Comparison of ENCODE assay signal across 22 mouse cellular contexts in genomic region chr11:37041259-37041658, GRCm38 (mm10).
"Had no signal": no experiment of that assay in that cellular context is flagged by ENCODE, and none has a peak within 500 bp of the region (broad histone marks: within the 10 kb centered on the region; RNA-seq: fewer than 3 reads in every experiment).

No protein-coding gene starts in this region.

- H3K4me3 ChIP-seq: heart, adult 2 months; heart, embryonic 13.5 days; heart, embryonic 15.5 days; hindbrain, embryonic 13.5 days; hindbrain, embryonic 15.5 days; layer of hippocampus, adult 2 months; left cerebral cortex, adult 2 months; limb, embryonic 12.5 days had no signal

- DNase-seq: forebrain, postnatal 0 days; gastrocnemius, postnatal 14 days; gastrocnemius, postnatal 36 days; heart, adult 11 months; heart, adult 2 months; heart, postnatal 14 days; heart, postnatal 36 days; kidney, adult 18-20 months; kidney, adult 8-10 months; kidney, postnatal 10 days; kidney, postnatal 25 days; liver had no signal

- H3K9ac ChIP-seq: forebrain, postnatal 0 days; heart, embryonic 13.5 days; heart, embryonic 15.5 days; hindbrain, embryonic 13.5 days; hindbrain, embryonic 15.5 days; limb, embryonic 12.5 days had no signal

- H3K27ac ChIP-seq: heart, adult 2 months; heart, embryonic 13.5 days; heart, embryonic 15.5 days; hindbrain, embryonic 13.5 days; hindbrain, embryonic 15.5 days; hindbrain, postnatal 0 days; layer of hippocampus, adult 2 months; left cerebral cortex, adult 2 months; limb, embryonic 12.5 days had no signal

- H3K27me3 ChIP-seq: heart, embryonic 13.5 days; heart, embryonic 15.5 days; hindbrain, embryonic 13.5 days; hindbrain, embryonic 15.5 days had no signal

- H3K36me3 ChIP-seq: heart, embryonic 13.5 days; heart, embryonic 15.5 days; hindbrain, embryonic 13.5 days; hindbrain, embryonic 15.5 days; limb, embryonic 12.5 days had no signal

- H3K4me1 ChIP-seq: heart, embryonic 15.5 days; hindbrain, embryonic 15.5 days had no signal

- H3K9me3 ChIP-seq: heart, embryonic 13.5 days; heart, embryonic 15.5 days; hindbrain, embryonic 13.5 days; hindbrain, embryonic 15.5 days; limb, embryonic 12.5 days had no signal

- ATAC-seq: forebrain, postnatal 0 days; hindbrain, postnatal 0 days; intestine, postnatal 0 days had no signal

- H3K4me2 ChIP-seq: heart, embryonic 11.5 days; heart, embryonic 13.5 days; heart, embryonic 15.5 days; hindbrain, embryonic 13.5 days; hindbrain, embryonic 15.5 days; limb, embryonic 12.5 days had no signal
